Mouse (Mus musculus) gonadal fat pad, adult 2 months (tissue): Measurements from ENCODE around the gene Fam155a. TPM values are rescaled to one million over a fixed set of nuclear protein-coding genes. Genes with fewer than 3 reads are reported as not detected.

Experiments
- DNase-seq: peaks from one replicate; pipeline ENCODE4 v3.0.0-alpha.2; 2012; ENCODE audit warnings: low read depth
- polyA plus RNA-seq: library from polyadenylated mRNA; depleted of rRNA; stranded (reverse); fragments of >200 nt; gene quantifications from 2 replicates; pipeline ENCODE4 v1.2.3, GENCODE M21; 2012; rRNA removed

Gene Fam155a
- polyA plus RNA-seq, 1 experiment, result 0.23 TPM

- no peak for DNase-seq
Observed at GRCm38 (mm10) chr8:9180686-9181315, 590.2 kb downstream of the Fam155a start.

- no peak for DNase-seq
Observed at GRCm38 (mm10) chr8:9176974-9177373, 594.0 kb downstream of the Fam155a start.

- no peak for DNase-seq
Observed at GRCm38 (mm10) chr8:9174865-9175565, 595.9 kb downstream of the Fam155a start.

- DNase-seq, result no peak
Observed at GRCm38 (mm10) chr8:9171848-9172247, 599.1 kb downstream of the Fam155a start.

GRCm38 (mm10) chr8:9167995-9168394 lies 603.0 kb downstream of the Fam155a start:
- no peak for DNase-seq

- DNase-seq, result no peak
Observed at GRCm38 (mm10) chr8:9161606-9162005, 609.4 kb downstream of the Fam155a start.

GRCm38 (mm10) chr8:9159322-9159721 lies 611.6 kb downstream of the Fam155a start:
- no peak for DNase-seq

- no peak for DNase-seq
Observed at GRCm38 (mm10) chr8:9158652-9159051, 612.3 kb downstream of the Fam155a start.

GRCm38 (mm10) chr8:9157141-9157781 lies 613.7 kb downstream of the Fam155a start:
- no peak for DNase-seq

Other genes with a start within 250 kb of the Fam155a start
- gene Gm10217, start 93.1 kb upstream of the Fam155a start, polyA plus RNA-seq, result not detected in 2 replicates
- gene Lig4, start 206.5 kb upstream of the Fam155a start, polyA plus RNA-seq, result 2.5 and 2.6 TPM in 2 replicates
- gene Abhd13, start 206.5 kb upstream of the Fam155a start, polyA plus RNA-seq, result 8.9 and 9.9 TPM in 2 replicates
- 1.7 and 1.8 TPM in 2 replicates for gene Tnfsf13b, start 235.3 kb upstream of the Fam155a start, polyA plus RNA-seq